Mouse (Mus musculus) neural tube, embryonic 14.5 days (tissue): Measurements from ENCODE around the gene Dhrs13. TPM values are rescaled to one million over a fixed set of nuclear protein-coding genes. Genes with fewer than 3 reads are reported as not detected.

Source experiments
- ATAC-seq: fragments of 200-750 bp; cut with Nextera tagmentation; 2 replicates; pipeline ENCODE4 v1.8.0; 2017; ENCODE audit warnings: low read depth, mild to moderate bottlenecking, moderate TSS enrichment, moderate library complexity
- H3K27ac ChIP-seq: fragments of 300-500 bp; sonication (generic); 2 replicates; pipeline ENCODE4 v1.5.1; 2014; ENCODE audit warnings: low read depth, mild to moderate bottlenecking, control low read depth, low read length, moderate library complexity, mixed read lengths
- H3K27me3 ChIP-seq: fragments of 300-500 bp; sonication (generic); 2 replicates; pipeline ENCODE4 v1.6.1; 2014; ENCODE audit warnings: low read length; ENCODE audit not compliant: control insufficient read depth, insufficient read depth
- H3K36me3 ChIP-seq: fragments of 300-500 bp; sonication (generic); 2 replicates; pipeline ENCODE4 v1.6.1; 2014; ENCODE audit warnings: low read length, mixed read lengths; ENCODE audit not compliant: control insufficient read depth, insufficient read depth
- H3K4me1 ChIP-seq: fragments of 300-500 bp; sonication (generic); 2 replicates; pipeline ENCODE4 v1.6.1; 2014; ENCODE audit warnings: low read length; ENCODE audit not compliant: control insufficient read depth, insufficient read depth
- H3K4me2 ChIP-seq: fragments of 300-500 bp; sonication (generic); 2 replicates; pipeline ENCODE4 v1.6.1; 2014; ENCODE audit warnings: mild to moderate bottlenecking, low read depth, low read length, control low read depth
- H3K4me3 ChIP-seq: fragments of 300-500 bp; sonication (generic); 2 replicates; pipeline ENCODE4 v1.5.1; 2014; ENCODE audit warnings: low read depth, low read length, control low read depth, mixed read lengths
- H3K9ac ChIP-seq: fragments of 300-500 bp; sonication (generic); replicated peaks from 2 replicates; pipeline ENCODE4 v1.6.1; 2014; ENCODE audit warnings: low read depth, mild to moderate bottlenecking, control low read depth, low read length, mixed read lengths
- H3K9me3 ChIP-seq: fragments of 300-500 bp; sonication (generic); 2 replicates; pipeline ENCODE4 v1.6.1; 2016; ENCODE audit warnings: low read length; ENCODE audit not compliant: control insufficient read depth
- WGBS: fragments of 180-500 bp; shearing (Covaris S2); extraction: QIAGEN DNeasy Blood & Tissue Kit; methylation state at CpG from one replicate; pipeline ENCODE4 v1.1.7; 2014; 5-methylcytosine and 5-hydroxymethylcytosine counted together
- microRNA counts: library from miRNA; unstranded; fragments of <30 nt; microRNA quantifications from one replicate; lab custom pipeline; 2016
- microRNA-seq: library from miRNA; unstranded; fragments of <30 nt; microRNA quantifications from one replicate; pipeline ENCODE4, GENCODE M21; 2016
- polyA plus RNA-seq: library from polyadenylated mRNA; unstranded; fragments of >200 nt; fragmentation: Nextera tagmentation; extraction: Ambion mirVana; gene quantifications from 2 replicates; pipeline ENCODE4 v1.2.1, GENCODE M21; 2014

Gene Dhrs13
- polyA plus RNA-seq, 1 experiment from 2014 or later: 58.6 TPM

DNA sequence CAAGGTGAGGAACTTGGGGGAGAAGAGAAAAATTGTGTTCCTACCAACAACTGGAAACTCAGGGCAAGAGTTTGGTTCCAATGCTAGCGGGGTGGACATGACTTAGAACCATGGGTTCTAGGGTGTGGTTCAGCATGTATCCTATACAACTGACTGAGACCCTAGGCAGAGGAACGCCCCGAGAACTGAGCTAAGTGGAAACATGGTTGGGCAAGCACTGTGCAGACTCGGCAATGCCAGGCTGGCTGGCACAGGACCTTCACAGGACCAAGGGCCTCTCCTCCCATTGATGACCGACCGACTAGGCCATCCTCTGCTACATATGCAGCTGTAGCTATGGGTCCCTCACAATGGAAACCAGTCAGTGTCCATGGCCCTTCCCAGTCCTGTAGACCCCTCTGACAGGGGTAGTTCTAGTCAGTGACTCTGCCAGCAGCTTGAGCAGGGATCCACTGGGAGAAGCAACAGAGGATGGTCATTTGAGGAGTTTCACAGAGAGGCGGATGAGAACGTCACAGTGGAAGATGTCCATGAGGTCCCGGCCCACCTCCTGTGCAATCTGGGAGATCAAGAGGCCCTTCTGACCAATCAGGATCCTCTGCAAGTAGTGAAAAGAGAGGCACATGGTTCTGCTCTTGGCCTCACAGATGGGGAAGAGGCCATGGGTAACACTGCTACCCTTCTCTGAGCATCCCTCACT lies 41.6 kb downstream of the Dhrs13 start:
- Histone ChIP-seq H3K9ac (no peak overlapping the region), H3K36me3 (peaks cover 39% of the 10 kb centered on the region), H3K4me2 (no peak overlapping the region), H3K9me3 (no peaks in the 10 kb centered on the region), H3K27me3 (no peaks in the 10 kb centered on the region), H3K27ac (no peak overlapping the region), H3K4me1 (no peaks in the 10 kb centered on the region), H3K4me3 (no peak overlapping the region)
- WGBS: 97% methylated on average over 9 of the region's 9 CpGs
- ATAC-seq: no peak

DNA sequence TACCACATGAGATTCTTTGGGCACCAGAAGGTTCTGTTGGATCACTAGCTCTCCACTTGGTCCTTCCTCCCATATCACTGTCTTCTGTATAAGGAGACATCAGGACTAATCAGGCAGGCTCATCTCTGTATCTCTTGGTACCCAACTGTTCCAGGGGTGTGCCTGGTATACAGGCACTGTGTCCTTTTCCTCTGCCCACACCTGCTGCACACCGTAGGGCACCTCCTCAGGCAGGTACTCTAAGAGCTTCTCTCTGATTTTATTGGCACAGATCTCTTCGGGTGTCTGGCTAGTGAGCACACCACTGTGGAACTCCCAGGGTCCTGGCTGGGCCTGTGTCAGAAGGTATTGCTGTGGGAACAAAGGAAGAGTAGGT lies 42.2 kb downstream of the Dhrs13 start:
- ATAC-seq: no peak
- Histone ChIP-seq H3K9ac (no peak overlapping the region), H3K4me3 (no peak overlapping the region), H3K27ac (no peak overlapping the region), H3K4me1 (peaks cover 3% of the 10 kb centered on the region; the same call in 1 of the 2 replicates), H3K36me3 (peaks cover 39% of the 10 kb centered on the region), H3K9me3 (no peaks in the 10 kb centered on the region), H3K27me3 (no peaks in the 10 kb centered on the region), H3K4me2 (no peak overlapping the region)
- WGBS: 100% methylated on average over 2 of the region's 2 CpGs

DNA sequence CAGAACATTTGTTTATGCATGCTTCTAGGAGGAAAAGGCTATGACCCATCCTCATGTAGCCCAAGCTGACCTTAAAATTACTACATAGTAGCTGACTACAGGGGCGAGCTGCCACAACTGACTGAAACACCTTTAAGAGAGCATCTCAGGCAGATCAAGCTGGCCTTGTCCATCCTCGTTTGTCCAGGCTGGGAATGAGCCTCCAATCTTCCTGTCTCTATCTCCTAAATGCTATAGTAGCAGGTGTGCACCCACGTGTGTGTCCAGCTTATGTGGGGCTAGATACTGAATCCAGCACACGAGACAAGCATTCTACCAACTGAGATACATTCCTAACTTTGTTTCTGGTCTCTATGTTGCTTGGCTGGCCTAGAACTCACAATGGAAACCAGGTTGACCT lies 42.6 kb downstream of the Dhrs13 start:
- Histone ChIP-seq H3K9me3 (no peaks in the 10 kb centered on the region), H3K27me3 (no peaks in the 10 kb centered on the region), H3K4me3 (no peak overlapping the region), H3K4me1 (peaks cover 7% of the 10 kb centered on the region; the same call in 1 of the 2 replicates), H3K36me3 (peaks cover 39% of the 10 kb centered on the region), H3K9ac (no peak overlapping the region), H3K4me2 (no peak overlapping the region), H3K27ac (no peak overlapping the region)
- WGBS: 90% methylated on average over 4 of the region's 4 CpGs
- ATAC-seq: no peak

DNA sequence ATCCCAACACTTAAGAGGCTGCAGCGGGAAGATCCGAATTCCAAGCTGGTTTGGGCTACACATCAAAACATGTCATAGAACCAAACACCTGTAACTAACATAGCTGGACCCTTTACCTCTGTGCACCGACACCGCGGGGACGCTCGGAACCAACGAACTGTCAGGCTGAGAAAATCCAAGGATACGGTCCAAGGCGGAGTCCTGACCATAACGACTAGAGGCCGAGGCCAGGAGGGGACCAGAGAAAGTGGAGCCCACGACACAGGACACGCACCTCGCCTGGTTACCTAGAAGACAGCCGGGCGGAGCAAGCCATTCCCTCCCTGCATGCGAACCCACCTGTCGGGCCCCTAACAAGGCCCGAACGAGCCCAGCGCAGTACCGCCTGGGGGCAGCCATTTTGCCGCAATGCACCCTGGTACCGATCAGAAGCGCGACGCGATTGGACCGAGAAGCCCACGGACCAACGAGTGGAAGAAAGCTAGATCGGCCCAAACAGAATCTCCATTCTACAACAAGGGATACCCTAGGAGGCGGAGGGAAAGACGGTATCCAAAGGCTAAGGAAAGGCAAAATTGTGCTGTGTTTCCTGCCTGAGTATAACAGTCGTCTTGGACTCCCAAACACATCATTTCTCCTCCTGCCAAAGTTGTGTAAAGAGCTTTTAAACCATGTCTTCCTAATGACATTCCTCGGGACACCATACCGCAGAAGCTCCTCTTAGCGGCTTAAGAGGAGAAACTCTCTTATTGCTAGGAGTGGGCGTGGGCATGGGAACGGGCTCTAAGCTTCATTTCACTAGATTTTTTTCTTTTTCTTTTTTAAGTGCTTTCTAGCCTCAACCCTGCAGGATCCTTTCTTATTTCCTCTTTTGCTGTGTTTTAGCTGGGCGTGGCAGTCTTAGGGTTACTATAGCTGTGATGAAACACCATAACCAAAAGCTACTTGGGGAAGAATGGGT lies 48.2 kb downstream of the Dhrs13 start, which contains the start of gene Eral1:
Gene Eral1, minus strand, starts transcription at position 423 of the 961 bp plus-strand sequence.
- Histone ChIP-seq H3K36me3 (peaks cover 7% of the 10 kb centered on the region; the same call in 1 of the 2 replicates), H3K9ac (peak within 1 kb of the TSS; percentile 62), H3K27me3 (no peaks in the 10 kb centered on the region), H3K27ac (peak within 1 kb of the TSS; percentile 68; the same call in 1 of the 2 replicates), H3K4me2 (peak within 1 kb of the TSS; percentile 85), H3K9me3 (no peaks in the 10 kb centered on the region), H3K4me1 (peaks cover 7% of the 10 kb centered on the region; the same call in 1 of the 2 replicates), H3K4me3 (peak within 1 kb of the TSS; percentile 62)
- WGBS: 2% methylated on average over 42 of the region's 42 CpGs
- ATAC-seq: peak; percentile 97

DNA sequence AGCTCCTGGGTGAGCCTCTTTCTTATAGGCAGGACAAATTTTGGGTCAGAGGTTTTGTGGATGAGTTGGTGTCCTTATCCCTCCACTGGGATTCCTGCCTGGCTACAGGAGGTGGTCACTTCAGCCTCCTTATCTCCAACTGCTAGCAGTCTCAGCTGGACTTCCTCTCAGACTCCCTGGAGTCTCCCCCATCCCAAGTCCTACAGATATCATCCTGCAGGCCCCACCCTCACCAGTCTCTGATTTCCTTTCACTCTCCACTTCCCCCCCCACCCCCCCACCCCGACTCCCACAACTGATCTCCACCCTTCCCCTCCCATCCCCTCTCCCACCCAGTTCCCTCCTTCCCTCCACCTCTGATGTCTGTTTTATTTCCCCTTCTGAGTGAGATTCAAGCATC lies 51.5 kb downstream of the Dhrs13 start:
- Histone ChIP-seq H3K4me2 (no peak overlapping the region), H3K4me1 (peaks cover 7% of the 10 kb centered on the region; the same call in 1 of the 2 replicates), H3K9me3 (no peaks in the 10 kb centered on the region), H3K9ac (no peak overlapping the region), H3K27me3 (no peaks in the 10 kb centered on the region), H3K27ac (no peak overlapping the region), H3K36me3 (no peaks in the 10 kb centered on the region), H3K4me3 (no peak overlapping the region)
- 38% methylated on average over 1 of the region's 1 CpGs for WGBS
- no peak for ATAC-seq

DNA sequence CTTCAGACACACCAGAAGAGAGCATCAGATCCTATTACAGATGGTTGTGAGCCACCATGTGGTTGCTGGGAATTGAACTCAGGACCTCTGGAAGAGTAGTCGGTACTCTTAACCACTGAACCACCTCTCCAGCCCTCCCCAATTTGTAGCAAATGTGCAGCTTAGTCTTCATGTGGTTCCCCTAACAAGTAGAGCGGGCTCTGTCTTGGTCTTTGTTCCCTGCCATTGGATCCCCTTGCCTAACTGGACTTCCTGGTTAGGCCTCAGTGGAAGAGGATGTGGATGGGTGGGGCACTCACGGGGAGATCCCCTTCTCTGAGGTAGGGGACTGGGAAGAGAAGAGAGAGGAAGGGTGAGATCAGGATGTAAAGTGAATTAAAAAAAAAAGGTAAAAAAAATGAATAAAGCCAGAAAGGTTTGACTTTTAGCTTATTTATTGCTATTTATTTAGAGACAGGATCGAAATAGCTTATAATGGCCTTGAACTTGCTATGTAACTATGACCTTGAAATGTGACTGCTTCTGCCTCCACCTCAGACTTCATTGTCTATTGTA lies 54.9 kb downstream of the Dhrs13 start:
- no peak for ATAC-seq
- no peaks in the 10 kb centered on the region for H3K4me1 ChIP-seq
- H3K4me2 ChIP-seq: no peak overlapping the region
- no peaks in the 10 kb centered on the region for H3K36me3 ChIP-seq
- no peak overlapping the region for H3K9ac ChIP-seq
- H3K27me3 ChIP-seq: no peaks in the 10 kb centered on the region
- 81% methylated on average over 4 of the region's 4 CpGs for WGBS
- no peak overlapping the region for H3K4me3 ChIP-seq
- H3K9me3 ChIP-seq: no peaks in the 10 kb centered on the region
- H3K27ac ChIP-seq: no peak overlapping the region

MicroRNAs within 50 kb of the gene (microRNA counts, 519-probe panel; counts per million panel counts)
- 4,280 counts per million, percentile 52 among the panel's probes with 10 or more counts for microRNA mmu-miR-144 (lab: Ali Mortazavi, UCI)
- 3,603 counts per million, percentile 29 among the panel's probes with 10 or more counts for microRNA mmu-miR-451 (lab: Ali Mortazavi, UCI)

Small RNA genes lying within 50 kb of the gene (microRNA-seq; reads per million reads assigned to microRNA genes)
- 19.6 reads per million, percentile 23 among the genes with 10 or more reads in this experiment for gene Mir144
- gene Mir451a: not detected
- gene Mir451b: not detected

Other genes with a start within 250 kb of the Dhrs13 start
- gene Gm10277, start 244.5 kb upstream of the Dhrs13 start, polyA plus RNA-seq: 2.1 and 2.4 TPM in 2 replicates
- gene Pipox, start 138.2 kb upstream of the Dhrs13 start, polyA plus RNA-seq: 4.6 and 6.7 TPM in 2 replicates
- 121 and 145 TPM in 2 replicates for gene Sez6, start 101.5 kb upstream of the Dhrs13 start, polyA plus RNA-seq
- gene Phf12, start 49.5 kb upstream of the Dhrs13 start, polyA plus RNA-seq: 16.3 and 19.0 TPM in 2 replicates
- 106 and 117 TPM in 2 replicates for gene Flot2, start 5.7 kb downstream of the Dhrs13 start, polyA plus RNA-seq
- 30.4 and 33.6 TPM in 2 replicates for gene Eral1, start 48.1 kb downstream of the Dhrs13 start, polyA plus RNA-seq
- gene Fam222b, start 62.4 kb downstream of the Dhrs13 start, polyA plus RNA-seq: 29.3 and 35.6 TPM in 2 replicates
- 56.5 and 77.9 TPM in 2 replicates for gene Traf4, start 133.3 kb downstream of the Dhrs13 start, polyA plus RNA-seq
- 3.9 and 6.1 TPM in 2 replicates for gene Nek8, start 144.4 kb downstream of the Dhrs13 start, polyA plus RNA-seq
- 14.6 and 16.7 TPM in 2 replicates for gene Tlcd1, start 144.4 kb downstream of the Dhrs13 start, polyA plus RNA-seq
- 906 and 951 TPM in 2 replicates for gene Rpl23a, start 151.3 kb downstream of the Dhrs13 start, polyA plus RNA-seq
- gene Rab34, start 156.2 kb downstream of the Dhrs13 start, polyA plus RNA-seq: 61.5 and 63.9 TPM in 2 replicates
- 2.8 and 3.5 TPM in 2 replicates for gene Proca1, start 161.1 kb downstream of the Dhrs13 start, polyA plus RNA-seq
- gene Sdf2, start 213.5 kb downstream of the Dhrs13 start, polyA plus RNA-seq: 98.1 and 107 TPM in 2 replicates
- gene Supt6, start 213.7 kb downstream of the Dhrs13 start, polyA plus RNA-seq: 22.3 and 32.0 TPM in 2 replicates
- gene 2610507B11Rik, start 229.5 kb downstream of the Dhrs13 start, polyA plus RNA-seq: 63.2 and 73.7 TPM in 2 replicates